Mouse (Mus musculus): ENCODE measurements at regions not wholly inside any gene's neighbourhood (a gene's known extent, or its start where the extent isn't known, plus 50 kb on each side); places are given as distances from the start of the nearest gene placed in this dataset.

DNA sequence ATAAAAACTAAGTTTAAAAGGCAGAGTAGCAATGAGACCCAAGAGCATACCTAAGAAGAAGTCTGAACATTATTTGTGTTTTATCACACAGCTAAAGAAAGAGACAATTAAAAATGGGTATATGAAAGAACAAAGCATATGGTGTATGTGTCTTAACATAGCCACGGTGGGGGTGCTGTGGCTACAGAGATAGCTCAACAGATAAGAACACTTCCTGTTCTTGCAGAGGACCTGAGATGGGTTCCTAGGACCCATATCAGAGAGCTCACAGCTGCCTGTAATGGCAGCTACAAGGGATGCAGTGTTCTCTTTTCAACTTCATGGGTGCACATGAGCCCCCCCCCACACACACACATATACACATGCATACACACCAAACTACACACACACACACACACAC lies 267.0 kb downstream of the Nedd1 start:
- no peak for TF ChIP-seq CTCF (IDR thresholded peaks at IDR 0.05; ENCODE audit: extremely low read depth, insufficient read length, insufficient replicate concordance, low read depth, low read length)
- no peak for TF ChIP-seq POLR2A (IDR thresholded peaks at IDR 0.05; ENCODE audit: low read depth, low read length)
